Mouse (Mus musculus) G1E (cell line): ENCODE measurements around the gene Map4k4. TPM values are rescaled to one million over a fixed set of nuclear protein-coding genes. Genes with fewer than 3 reads are reported as not detected.

Source experiments
- ATAC-seq: 2 replicates; pipeline ENCODE4 v1.8.0; 2016; ENCODE audit warnings: mild to moderate bottlenecking; ENCODE audit not compliant: insufficient number of reproducible peaks, poor library complexity, low FRiP score, severe bottlenecking; ENCODE audit errors: extremely low read depth
- DNase-seq: peaks from one replicate; pipeline ENCODE4 v3.0.0; 2012; ENCODE audit warnings: low spot score
- H3K27me3 ChIP-seq: 2 replicates; pipeline ENCODE4 v1.6.1; 2012; ENCODE audit warnings: mild to moderate bottlenecking, low read length, inconsistent platforms; ENCODE audit not compliant: insufficient read depth
- H3K36me3 ChIP-seq: replicated peaks from 2 replicates; pipeline ENCODE3; 2012; ENCODE audit warnings: mild to moderate bottlenecking, inconsistent platforms
- H3K4me1 ChIP-seq: 2 replicates; pipeline ENCODE4 v1.6.1; 2012; ENCODE audit warnings: low read depth, low read length, inconsistent platforms, mixed read lengths; ENCODE audit not compliant: insufficient read depth
- H3K4me3 ChIP-seq: 2 replicates; pipeline ENCODE4 v1.5.1; 2012; ENCODE audit warnings: low read depth, mild to moderate bottlenecking, inconsistent platforms, low read length, moderate library complexity, mixed read lengths
- H3K9me3 ChIP-seq: replicated peaks from 2 replicates; pipeline ENCODE4 v1.6.1; 2012; ENCODE audit warnings: inconsistent platforms
- CTCF ChIP-seq: IDR thresholded peaks from 2 replicates; pipeline ENCODE4 v1.5.1; 2012; ENCODE audit warnings: low read depth, low read length, inconsistent platforms, mixed read lengths
- GATA1 ChIP-seq: IDR thresholded peaks from 2 replicates; pipeline ENCODE4 v1.6.1; 2012; ENCODE audit warnings: borderline replicate concordance, low read length, inconsistent platforms, mixed read lengths
- GATA2 ChIP-seq: IDR thresholded peaks from 2 replicates; pipeline ENCODE4 v1.6.1; 2012; ENCODE audit warnings: low read depth, low read length, inconsistent platforms, borderline replicate concordance
- POLR2AphosphoS5 ChIP-seq: IDR thresholded peaks from 2 replicates; pipeline ENCODE4 v1.6.1; 2012; ENCODE audit warnings: low read depth, low read length, inconsistent platforms; ENCODE audit not compliant: insufficient replicate concordance
- TAL1 ChIP-seq: conservative IDR thresholded peaks from 2 replicates; pipeline ENCODE4 v1.6.1; 2012; ENCODE audit warnings: low read depth, low read length, inconsistent platforms, mixed read lengths
- polyA plus RNA-seq: library from polyadenylated mRNA; stranded (reverse); fragments of >175 nt; gene quantifications from 2 replicates; pipeline ENCODE4 v1.2.3, GENCODE M21; 2012
- total RNA-seq, 2 experiments: library from RNA; stranded (forward) in 1 of 2; stranded (reverse) in 1 of 2; fragments of 200-1000 nt in 1 of 2; fragments of >200 nt in 1 of 2; fragmentation: Nextera tagmentation in 1 of 2; gene quantifications; 2 replicates each; pipeline ENCODE4 v1.2.3; 2014 to 2017

Map4k4 gene
- total and polyA plus RNA-seq, 3 experiments, result 0.01 to 0.93 TPM; not detected in 1

- no peaks in the 10 kb centered on the region for H3K36me3 ChIP-seq
- H3K27me3 ChIP-seq, result peaks cover 18% of the 10 kb centered on the region
- H3K9me3 ChIP-seq, result no peaks in the 10 kb centered on the region
- no peak for TF ChIP-seq GATA2
- no peak for TF ChIP-seq POLR2AphosphoS5
- no peak for TF ChIP-seq GATA1
- TF ChIP-seq CTCF, result no peak
- TF ChIP-seq TAL1, result no peak
- H3K4me3 ChIP-seq, result no peak overlapping the region
- no peak for ATAC-seq
- no peak for DNase-seq
- H3K4me1 ChIP-seq, result peaks cover 2% of the 10 kb centered on the region; the same call in 1 of the 2 replicates
Observed at GRCm38 (mm10) chr1:39990041-39990440, 89.3 kb downstream of the Map4k4 start.

GRCm38 (mm10) chr1:39993921-39994320, 93.2 kb downstream of the Map4k4 start:
- H3K9me3 ChIP-seq, result no peaks in the 10 kb centered on the region
- no peak for DNase-seq
- no peak overlapping the region for H3K4me3 ChIP-seq
- peaks cover 15% of the 10 kb centered on the region for H3K27me3 ChIP-seq
- TF ChIP-seq TAL1 (no peak), POLR2AphosphoS5 (no peak), CTCF (no peak), GATA1 (no peak), GATA2 (no peak)
- H3K36me3 ChIP-seq, result no peaks in the 10 kb centered on the region
- ATAC-seq, result no peak
- H3K4me1 ChIP-seq, result no peaks in the 10 kb centered on the region

- Histone ChIP-seq H3K36me3 (no peaks in the 10 kb centered on the region), H3K4me3 (no peak overlapping the region), H3K27me3 (peaks cover 5% of the 10 kb centered on the region), H3K9me3 (no peaks in the 10 kb centered on the region), H3K4me1 (no peaks in the 10 kb centered on the region)
- ATAC-seq (no peak), DNase-seq (no peak)
- TF ChIP-seq CTCF (no peak), TAL1 (no peak), POLR2AphosphoS5 (no peak), GATA2 (no peak), GATA1 (no peak)
Observed at GRCm38 (mm10) chr1:39995593-39995992, 94.9 kb downstream of the Map4k4 start.

- Histone ChIP-seq H3K9me3 (no peaks in the 10 kb centered on the region), H3K4me3 (no peak overlapping the region), H3K36me3 (no peaks in the 10 kb centered on the region), H3K4me1 (no peaks in the 10 kb centered on the region), H3K27me3 (peaks cover 2% of the 10 kb centered on the region; the same call in 1 of the 2 replicates)
- TF ChIP-seq POLR2AphosphoS5 (no peak), GATA2 (no peak), TAL1 (no peak), GATA1 (no peak), CTCF (no peak)
- DNase-seq, result no peak
- ATAC-seq, result no peak
Observed at GRCm38 (mm10) chr1:40000476-40000875, 99.8 kb downstream of the Map4k4 start.

- ATAC-seq (no peak), DNase-seq (no peak)
- no peaks in the 10 kb centered on the region for H3K9me3 ChIP-seq
- H3K4me3 ChIP-seq, result no peak overlapping the region
- no peaks in the 10 kb centered on the region for H3K4me1 ChIP-seq
- no peaks in the 10 kb centered on the region for H3K36me3 ChIP-seq
- H3K27me3 ChIP-seq, result peaks cover 2% of the 10 kb centered on the region; the same call in 1 of the 2 replicates
- TF ChIP-seq GATA2 (no peak), POLR2AphosphoS5 (no peak), CTCF (0 out of 2 replicates have a peak, but pooled peaks have one; percentile 4), GATA1 (no peak), TAL1 (no peak)
Observed at GRCm38 (mm10) chr1:40000899-40001298, 100.2 kb downstream of the Map4k4 start.

GRCm38 (mm10) chr1:40002129-40002727, 101.5 kb downstream of the Map4k4 start:
- ATAC-seq (no peak), DNase-seq (no peak)
- no peak overlapping the region for H3K4me3 ChIP-seq
- no peak for TF ChIP-seq GATA2
- TF ChIP-seq CTCF, result no peak
- no peak for TF ChIP-seq TAL1
- TF ChIP-seq POLR2AphosphoS5, result no peak
- TF ChIP-seq GATA1, result no peak
- H3K36me3 ChIP-seq, result no peaks in the 10 kb centered on the region
- H3K27me3 ChIP-seq, result peaks cover 2% of the 10 kb centered on the region; the same call in 1 of the 2 replicates
- no peaks in the 10 kb centered on the region for H3K4me1 ChIP-seq
- H3K9me3 ChIP-seq, result no peaks in the 10 kb centered on the region
